Mouse (Mus musculus): ENCODE results near the gene Gatc. TPM values are rescaled to one million over a fixed set of nuclear protein-coding genes. Genes with fewer than 3 reads are reported as not detected.

Gene Gatc
- polyA plus RNA-seq, 1 experiment from 2014 or later: 53.5 TPM

DNA sequence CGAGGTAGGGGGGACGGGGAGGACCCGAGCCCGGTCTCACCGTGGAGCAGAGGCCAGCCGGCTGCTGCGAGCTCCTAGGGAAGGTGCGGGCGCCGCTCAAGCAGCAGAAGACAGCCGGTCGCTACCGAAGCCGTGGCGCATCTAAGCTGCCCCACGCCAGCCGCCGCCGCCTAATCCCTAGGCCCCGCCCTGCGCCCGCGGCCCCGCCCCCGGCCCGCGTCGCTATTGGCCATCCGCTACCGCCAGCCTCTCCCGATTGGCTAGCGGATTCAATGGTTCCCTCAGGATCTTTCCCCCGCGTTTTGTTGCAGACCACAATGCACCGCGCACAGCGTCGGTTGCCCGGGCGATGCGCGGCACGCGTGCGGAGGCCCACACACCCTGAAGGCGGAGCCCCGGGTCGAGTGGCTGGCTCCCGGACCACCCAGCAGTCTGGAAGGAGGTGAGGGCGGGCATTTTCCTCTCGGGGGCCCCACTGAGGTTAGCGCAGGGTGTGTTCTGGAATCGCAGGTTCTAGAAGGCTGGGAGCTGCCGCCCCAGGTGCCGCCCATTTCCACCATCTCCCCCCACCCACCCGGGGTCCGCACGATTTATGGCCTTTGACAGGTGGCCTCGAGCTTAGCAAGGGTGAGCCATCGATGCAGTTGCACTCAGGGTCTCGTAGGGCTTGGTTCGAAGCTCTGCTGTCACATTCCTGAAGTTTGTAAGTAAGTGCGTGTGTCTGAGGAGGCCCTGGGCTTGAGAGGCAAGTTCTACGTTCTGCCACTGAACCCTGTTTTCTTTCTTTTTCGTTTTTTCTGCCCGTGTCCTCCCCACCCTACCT lies 40.0 kb downstream of the Gatc start, which contains the start of gene Dynll1:
Gene Dynll1, minus strand, starts transcription at position 208 of the 823 bp plus-strand sequence.
- ATAC-seq (ENCODE audit: low read depth): peak; percentile 97
- under 1% methylated on average over 65 of the region's 66 CpGs for WGBS
- no peaks in the 10 kb centered on the region for H3K27me3 ChIP-seq (ENCODE audit: control insufficient read depth, insufficient read depth, low read length)

GRCm38 (mm10) chr5:115300035-115300744 lies 40.8 kb downstream of the Gatc start:
- peak; percentile 39 for ATAC-seq (ENCODE audit: low read depth)
- H3K9me3 ChIP-seq (ENCODE audit: control insufficient read depth, low read length): no peaks in the 10 kb centered on the region
- H3K4me2 ChIP-seq (ENCODE audit: low read depth, low read length): peak overlapping the region; percentile 63
- H3K27me3 ChIP-seq (ENCODE audit: control insufficient read depth, insufficient read depth, low read length): no peaks in the 10 kb centered on the region
- H3K4me3 ChIP-seq (ENCODE audit: low read depth, low read length): peak overlapping the region; percentile 72
- WGBS: under 1% methylated on average over 42 of the region's 46 CpGs
- peaks cover 21% of the 10 kb centered on the region for H3K36me3 ChIP-seq (ENCODE audit: control insufficient read depth, insufficient read depth, low read length)
- peaks cover 18% of the 10 kb centered on the region for H3K4me1 ChIP-seq (ENCODE audit: control insufficient read depth, insufficient read depth, low read length)
- peak overlapping the region; percentile 88 for H3K9ac ChIP-seq (replicated peaks; ENCODE audit: low read depth, low read length)
- peak overlapping the region; percentile 87 for H3K27ac ChIP-seq (ENCODE audit: low read depth, low read length)

More for the DNA sequence above, 40.0 kb downstream of the Gatc start, which contains the start of gene Dynll1:
- H3K9me3 ChIP-seq (ENCODE audit: control insufficient read depth, low read length): no peaks in the 10 kb centered on the region
- H3K27ac ChIP-seq (ENCODE audit: low read depth, low read length): peak within 1 kb of the TSS; percentile 87
- H3K9ac ChIP-seq (replicated peaks; ENCODE audit: low read depth, low read length): peak within 1 kb of the TSS; percentile 88
- H3K4me1 ChIP-seq (ENCODE audit: control insufficient read depth, insufficient read depth, low read length): peaks cover 18% of the 10 kb centered on the region
- H3K36me3 ChIP-seq (ENCODE audit: control insufficient read depth, insufficient read depth, low read length): peaks cover 19% of the 10 kb centered on the region
- H3K4me3 ChIP-seq (ENCODE audit: low read depth, low read length): peak within 1 kb of the TSS; percentile 72
- peak within 1 kb of the TSS; percentile 75 for H3K4me2 ChIP-seq (ENCODE audit: low read depth, low read length)

DNA sequence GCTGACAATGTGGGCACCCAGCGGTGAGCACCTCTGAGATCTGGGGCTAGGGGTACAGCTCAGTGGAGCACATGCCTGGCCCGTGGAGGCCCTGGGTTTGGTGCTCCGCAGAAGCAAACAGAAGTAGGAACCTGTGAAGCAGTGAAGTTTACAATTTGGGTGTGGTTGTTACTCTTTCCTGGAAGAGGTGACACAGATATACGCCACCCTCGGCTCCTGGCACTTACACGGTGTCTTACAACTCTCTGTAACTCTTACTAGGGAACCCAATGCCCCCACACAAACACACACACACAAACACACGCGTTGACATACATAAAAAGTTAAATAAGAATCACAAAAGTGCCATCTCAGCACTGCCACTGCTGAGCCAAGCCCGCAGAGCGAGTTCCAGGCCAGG lies 44.6 kb downstream of the Gatc start:
- peaks cover 11% of the 10 kb centered on the region for H3K4me1 ChIP-seq (ENCODE audit: control insufficient read depth, insufficient read depth, low read length)
- no peak overlapping the region for H3K4me3 ChIP-seq (ENCODE audit: low read depth, low read length)
- no peak for ATAC-seq (ENCODE audit: low read depth)
- H3K27me3 ChIP-seq (ENCODE audit: control insufficient read depth, insufficient read depth, low read length): no peaks in the 10 kb centered on the region
- H3K9ac ChIP-seq (replicated peaks; ENCODE audit: low read depth, low read length): no peak overlapping the region
- no peak overlapping the region for H3K27ac ChIP-seq (ENCODE audit: low read depth, low read length)
- WGBS: 85% methylated on average over 10 of the region's 10 CpGs
- peaks cover 37% of the 10 kb centered on the region for H3K36me3 ChIP-seq (ENCODE audit: control insufficient read depth, insufficient read depth, low read length)
- H3K4me2 ChIP-seq (ENCODE audit: low read depth, low read length): no peak overlapping the region
- H3K9me3 ChIP-seq (ENCODE audit: control insufficient read depth, low read length): no peaks in the 10 kb centered on the region

GRCm38 (mm10) chr5:115294173-115294572 lies 46.8 kb downstream of the Gatc start:
- Histone ChIP-seq H3K27ac (ENCODE audit: low read depth, low read length) (no peak overlapping the region), H3K4me1 (ENCODE audit: control insufficient read depth, insufficient read depth, low read length) (peaks cover 7% of the 10 kb centered on the region; the same call in 1 of the 2 replicates), H3K4me3 (ENCODE audit: low read depth, low read length) (no peak overlapping the region), H3K4me2 (ENCODE audit: low read depth, low read length) (no peak overlapping the region), H3K9ac (replicated peaks; ENCODE audit: low read depth, low read length) (no peak overlapping the region), H3K9me3 (ENCODE audit: control insufficient read depth, low read length) (no peaks in the 10 kb centered on the region), H3K27me3 (ENCODE audit: control insufficient read depth, insufficient read depth, low read length) (no peaks in the 10 kb centered on the region), H3K36me3 (ENCODE audit: control insufficient read depth, insufficient read depth, low read length) (peaks cover 49% of the 10 kb centered on the region)
- no peak for ATAC-seq (ENCODE audit: low read depth)
- WGBS: 92% methylated on average over 8 of the region's 8 CpGs

DNA sequence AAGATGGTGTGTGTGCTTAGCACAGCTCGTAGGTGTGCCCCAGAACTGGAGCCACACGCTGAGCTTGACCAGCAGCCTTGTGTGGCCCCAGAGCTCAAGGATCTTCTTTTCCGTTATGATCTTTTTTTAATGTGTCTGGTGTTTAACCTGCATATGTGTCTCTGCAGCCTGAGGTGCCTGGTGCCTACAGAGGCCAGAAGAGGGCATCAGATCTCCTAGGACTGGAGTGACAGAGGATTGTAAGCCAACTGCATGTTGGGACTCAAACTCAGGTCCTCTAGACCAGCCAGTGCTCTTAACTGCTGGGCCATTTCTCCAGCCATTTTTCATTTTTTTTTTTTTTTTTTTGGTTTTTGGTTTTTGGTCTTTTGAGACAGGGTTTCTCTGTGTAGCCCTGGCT lies 56.2 kb downstream of the Gatc start:
- Histone ChIP-seq H3K9me3 (ENCODE audit: control insufficient read depth, low read length) (no peaks in the 10 kb centered on the region), H3K36me3 (ENCODE audit: control insufficient read depth, insufficient read depth, low read length) (peaks cover 22% of the 10 kb centered on the region), H3K4me1 (ENCODE audit: control insufficient read depth, insufficient read depth, low read length) (peaks cover 5% of the 10 kb centered on the region), H3K4me2 (ENCODE audit: low read depth, low read length) (no peak overlapping the region), H3K27me3 (ENCODE audit: control insufficient read depth, insufficient read depth, low read length) (no peaks in the 10 kb centered on the region), H3K9ac (replicated peaks; ENCODE audit: low read depth, low read length) (no peak overlapping the region), H3K4me3 (ENCODE audit: low read depth, low read length) (no peak overlapping the region), H3K27ac (ENCODE audit: low read depth, low read length) (no peak overlapping the region)
- ATAC-seq (ENCODE audit: low read depth): no peak
- WGBS: 92% methylated on average over 3 of the region's 3 CpGs

Other genes starting within 250 kb of the Gatc start
- gene Gm10401, start 242.9 kb downstream of the Gatc start, polyA plus RNA-seq (2014; fragmentation: Nextera tagmentation; extraction: Ambion mirVana): 53.0 and 60.9 TPM in 2 replicates
- 11.3 and 11.7 TPM in 2 replicates for gene Acads, start 221.8 kb downstream of the Gatc start, polyA plus RNA-seq (2014; fragmentation: Nextera tagmentation; extraction: Ambion mirVana)
- 27.9 and 33.9 TPM in 2 replicates for gene Unc119b, start 206.2 kb downstream of the Gatc start, polyA plus RNA-seq (2014; fragmentation: Nextera tagmentation; extraction: Ambion mirVana)
- 23.9 and 26.2 TPM in 2 replicates for gene Mlec, start 183.0 kb downstream of the Gatc start, polyA plus RNA-seq (2014; fragmentation: Nextera tagmentation; extraction: Ambion mirVana)
- 28.1 and 30.3 TPM in 2 replicates for gene Cabp1, start 146.8 kb downstream of the Gatc start, polyA plus RNA-seq (2014; fragmentation: Nextera tagmentation; extraction: Ambion mirVana)
- gene Pop5, start 105.3 kb downstream of the Gatc start, polyA plus RNA-seq (2014; fragmentation: Nextera tagmentation; extraction: Ambion mirVana): 116 and 121 TPM in 2 replicates
- 94.0 and 116 TPM in 2 replicates for gene Rnf10, start 68.3 kb downstream of the Gatc start, polyA plus RNA-seq (2014; fragmentation: Nextera tagmentation; extraction: Ambion mirVana)
- 58.5 and 61.8 TPM in 2 replicates for gene Coq5, start 61.5 kb downstream of the Gatc start, polyA plus RNA-seq (2014; fragmentation: Nextera tagmentation; extraction: Ambion mirVana)
- gene Dynll1, start 40.2 kb downstream of the Gatc start, polyA plus RNA-seq (2014; fragmentation: Nextera tagmentation; extraction: Ambion mirVana): 1,143 and 1,163 TPM in 2 replicates
- gene Srsf9, start 14.0 kb downstream of the Gatc start, polyA plus RNA-seq (2014; fragmentation: Nextera tagmentation; extraction: Ambion mirVana): 123 and 140 TPM in 2 replicates
- gene Triap1, start within 50 bp of the Gatc start, polyA plus RNA-seq (2014; fragmentation: Nextera tagmentation; extraction: Ambion mirVana): 54.5 and 59.2 TPM in 2 replicates
- 1,051 and 1,284 TPM in 2 replicates for gene Cox6a1, start 7.8 kb upstream of the Gatc start, polyA plus RNA-seq (2014; fragmentation: Nextera tagmentation; extraction: Ambion mirVana)
- 55.1 and 55.4 TPM in 2 replicates for gene Msi1, start 88.4 kb upstream of the Gatc start, polyA plus RNA-seq (2014; fragmentation: Nextera tagmentation; extraction: Ambion mirVana)
- gene Pla2g1b, start 125.1 kb upstream of the Gatc start, polyA plus RNA-seq (2014; fragmentation: Nextera tagmentation; extraction: Ambion mirVana): 0.58 TPM in 1 of 2 replicates, not detected in the other
- gene Sirt4, start 143.5 kb upstream of the Gatc start, polyA plus RNA-seq (2014; fragmentation: Nextera tagmentation; extraction: Ambion mirVana): 26.0 and 32.6 TPM in 2 replicates
- 8.5 and 11.1 TPM in 2 replicates for gene Pxn, start 165.5 kb upstream of the Gatc start, polyA plus RNA-seq (2014; fragmentation: Nextera tagmentation; extraction: Ambion mirVana)
- 903 and 934 TPM in 2 replicates for gene Rplp0, start 218.3 kb upstream of the Gatc start, polyA plus RNA-seq (2014; fragmentation: Nextera tagmentation; extraction: Ambion mirVana)
- 41.9 and 45.2 TPM in 2 replicates for gene Gcn1l1, start 224.1 kb upstream of the Gatc start, polyA plus RNA-seq (2014; fragmentation: Nextera tagmentation; extraction: Ambion mirVana)